Mouse (Mus musculus) cerebellum, adult (tissue): ENCODE data around the gene Phf21a.

ENCODE experiments used
- ATAC-seq: cut with Nextera tagmentation; 2 replicates; pipeline ENCODE4 v1.9.2; 2017; ENCODE audit warnings: mild to moderate bottlenecking, moderate library complexity, mixed read lengths; ENCODE audit not compliant: insufficient number of reproducible peaks, low FRiP score, low TSS enrichment

Phf21a gene

DNA sequence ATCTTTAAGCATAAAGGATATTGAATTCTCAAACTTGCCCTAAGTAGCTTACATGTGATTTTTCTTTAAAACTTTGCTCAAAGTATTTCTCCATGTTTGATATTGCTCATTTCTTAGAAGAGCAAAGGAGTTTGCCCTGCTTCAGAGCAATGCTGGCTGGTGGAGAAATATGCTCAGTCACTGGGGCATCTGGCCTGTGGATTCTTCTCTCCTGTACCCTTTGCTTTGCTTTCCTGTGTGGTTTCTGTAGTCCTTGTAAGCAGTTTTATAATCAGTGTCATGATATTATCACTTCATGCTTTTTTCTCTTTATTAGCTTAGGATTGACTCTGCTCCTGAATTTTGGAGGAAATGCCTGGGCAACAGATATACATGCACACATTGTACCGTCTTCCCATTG is 117.5 kb downstream of the Phf21a start:
- no peak for ATAC-seq

DNA sequence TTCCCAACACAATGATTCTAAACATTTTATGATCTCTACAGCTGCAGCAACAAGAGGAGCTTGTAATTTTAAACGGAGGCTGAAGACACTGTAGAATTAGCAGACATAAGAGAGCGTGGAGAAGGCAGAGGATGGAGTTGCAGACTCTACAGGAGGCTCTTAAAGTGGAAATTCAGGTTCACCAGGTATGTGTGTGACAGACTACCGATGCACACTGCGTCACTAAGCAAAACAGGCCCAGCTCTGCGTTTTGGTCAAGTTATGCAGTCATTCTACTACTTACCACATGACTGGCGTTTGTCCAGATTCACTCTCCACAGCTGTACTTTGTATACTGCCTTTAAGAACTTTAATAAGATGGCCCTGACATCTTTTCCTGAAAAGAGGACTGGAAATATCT is 128.5 kb downstream of the Phf21a start:
- no peak for ATAC-seq

DNA sequence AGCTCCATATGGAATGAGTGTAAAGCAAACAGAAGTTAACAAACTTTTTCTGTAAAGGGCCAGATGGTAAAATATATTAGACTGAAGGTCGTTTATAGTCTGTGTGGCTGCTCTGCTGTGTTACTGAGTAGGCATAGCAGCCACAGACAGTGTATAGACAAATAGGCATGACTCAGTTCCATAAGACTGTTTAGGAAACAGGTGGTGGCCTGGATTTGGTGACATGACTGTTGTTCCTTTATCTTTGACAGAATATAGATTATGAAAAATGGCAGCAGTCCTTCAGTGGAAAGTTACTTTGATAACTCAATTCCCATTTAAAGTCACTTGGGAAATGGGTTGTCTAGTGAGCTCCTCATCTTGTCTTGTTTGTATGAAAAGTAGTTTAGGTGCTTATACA is 132.7 kb downstream of the Phf21a start:
- no peak for ATAC-seq

DNA sequence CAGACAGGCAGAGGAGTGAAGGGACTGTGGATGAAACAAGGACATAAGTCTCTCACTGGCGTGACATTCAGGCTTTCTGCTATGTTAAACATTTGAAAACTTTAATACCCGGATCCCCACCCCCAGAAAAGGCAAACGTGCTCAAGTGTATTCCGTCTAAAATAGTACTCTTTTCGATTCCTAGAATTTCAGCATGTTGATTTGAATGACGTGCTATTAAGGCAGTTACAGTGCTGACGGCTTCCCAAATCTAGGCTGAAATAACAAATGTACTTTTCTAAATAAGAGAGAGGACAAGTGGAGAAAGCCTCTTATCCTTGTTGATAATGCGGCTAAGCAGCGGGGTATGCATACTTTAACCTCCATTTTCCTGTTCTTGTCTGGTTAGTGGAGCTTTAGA is 137.1 kb downstream of the Phf21a start:
- ATAC-seq = no peak

DNA sequence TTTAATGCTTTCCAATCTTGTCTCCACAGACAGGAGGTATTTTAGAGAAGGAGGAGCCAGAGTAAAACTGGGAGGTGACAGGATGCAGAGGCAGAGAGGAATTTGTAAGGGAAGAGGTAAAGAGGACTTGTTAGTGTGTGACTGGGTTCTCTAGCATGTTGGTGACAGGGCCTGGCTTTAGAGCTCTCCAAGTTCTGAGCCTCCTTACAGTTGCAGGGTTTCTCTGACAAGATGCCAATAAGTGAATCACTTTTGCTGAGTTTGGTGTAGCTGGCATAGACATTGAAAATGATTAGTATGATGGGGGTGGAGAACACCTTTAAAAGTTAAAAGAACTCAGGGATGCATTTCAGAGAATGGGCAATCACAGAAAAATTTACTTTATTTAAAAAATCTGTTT is 138.8 kb downstream of the Phf21a start:
- no peak for ATAC-seq

DNA sequence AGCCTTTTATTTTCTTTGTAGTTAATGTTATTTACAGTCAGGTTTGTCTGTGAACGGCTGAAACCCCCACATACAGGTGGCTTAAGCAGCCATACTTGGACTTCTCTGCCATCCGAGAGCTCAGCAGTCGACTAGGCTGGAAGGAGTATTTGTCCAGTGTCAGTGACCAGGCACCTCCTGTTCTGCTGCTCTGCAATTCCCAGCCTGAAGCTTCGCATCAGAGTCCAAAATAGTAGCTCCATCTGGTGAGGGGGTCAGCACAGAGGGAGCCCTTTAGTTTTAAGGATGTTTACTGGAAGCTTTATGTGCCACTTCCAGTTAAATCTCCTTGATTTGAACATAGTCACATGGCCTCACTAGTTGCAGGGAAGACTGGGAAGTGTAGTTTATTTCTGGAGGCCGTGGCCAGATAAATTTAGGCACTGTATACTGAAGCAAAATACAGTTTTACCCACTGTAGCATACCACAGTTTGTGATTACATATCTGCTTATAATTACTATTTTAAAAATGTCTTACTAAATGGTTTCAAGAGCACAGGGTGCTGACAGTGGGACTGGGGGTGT is 141.9 kb downstream of the Phf21a start:
- ATAC-seq = peak; percentile 78; the same call in 1 of the 2 replicates

DNA sequence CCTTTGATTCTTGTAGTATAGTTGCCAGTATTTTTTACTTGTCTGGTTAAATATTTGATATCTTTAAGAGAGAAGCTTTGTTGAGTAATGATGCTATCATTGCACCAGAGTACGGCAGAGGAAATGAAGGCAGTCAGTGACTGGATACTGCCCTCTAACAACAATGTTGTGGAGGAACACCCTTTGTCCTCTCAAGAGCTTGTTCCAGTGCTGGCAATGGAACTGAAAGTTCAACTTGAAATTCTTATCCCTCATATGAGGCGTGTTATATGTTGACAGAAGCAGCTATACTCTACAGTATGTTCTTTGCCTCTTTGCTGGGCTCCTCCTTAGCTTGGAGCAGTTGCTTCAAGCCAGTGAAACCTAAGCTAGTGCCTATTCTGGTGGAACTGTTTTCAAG is 147.4 kb downstream of the Phf21a start:
- ATAC-seq = no peak

DNA sequence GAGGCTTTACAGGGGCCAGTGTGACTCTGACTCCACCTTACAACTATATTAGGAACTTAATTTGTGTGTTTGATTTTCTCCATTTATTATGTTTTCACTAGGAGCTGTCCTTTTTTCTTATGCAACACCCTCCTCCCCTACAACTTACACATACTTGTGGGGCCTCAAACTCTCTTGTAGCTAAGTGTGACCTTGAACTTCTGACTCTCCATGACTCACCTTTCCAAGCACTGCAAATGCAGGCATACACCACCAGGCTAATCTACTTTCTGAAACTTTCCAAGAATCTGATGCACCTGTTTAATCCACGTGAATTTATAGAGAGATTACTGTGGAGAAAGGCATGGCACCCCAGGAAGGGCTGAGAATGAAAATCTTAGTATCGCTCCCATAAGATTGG is 147.9 kb downstream of the Phf21a start:
- ATAC-seq = no peak

DNA sequence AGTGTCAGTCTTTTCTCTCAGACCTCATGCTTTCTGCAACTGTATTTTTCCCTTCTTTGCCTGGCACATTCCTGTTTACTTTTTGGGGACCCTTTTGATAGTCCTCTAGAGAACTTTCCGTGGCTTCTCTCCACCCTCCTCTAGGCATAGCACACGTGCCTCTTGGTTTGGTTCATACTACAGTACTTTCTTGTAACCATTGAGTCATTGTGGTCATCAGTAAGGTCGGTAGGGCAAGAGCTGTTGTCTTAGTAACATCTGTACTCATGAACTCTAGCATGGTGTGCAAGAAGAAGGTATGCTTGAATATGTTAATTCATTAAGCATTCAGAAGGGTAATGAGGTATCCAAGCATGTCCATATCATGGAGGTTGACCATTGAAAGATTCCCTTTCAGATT is 148.4 kb downstream of the Phf21a start:
- no peak for ATAC-seq

DNA sequence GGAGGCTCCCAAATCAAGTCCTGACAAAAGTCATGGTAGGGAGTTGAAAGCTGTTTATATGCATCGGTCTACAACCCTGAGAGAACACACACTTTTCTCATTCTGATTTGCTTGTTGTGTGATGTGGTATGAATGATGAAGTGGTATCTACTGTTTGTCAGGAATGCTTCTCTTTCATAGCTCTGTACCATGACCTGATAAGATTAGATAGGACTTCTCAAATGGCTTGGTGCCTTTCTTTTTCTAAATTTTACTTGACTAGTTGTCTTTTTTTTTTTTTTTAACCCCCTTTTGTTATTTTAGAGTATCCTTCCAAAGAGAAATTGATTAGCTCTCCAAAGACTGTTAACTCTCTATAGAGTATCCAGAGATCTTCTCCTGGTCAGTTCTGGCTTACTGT is 153.2 kb downstream of the Phf21a start:
- no peak for ATAC-seq

DNA sequence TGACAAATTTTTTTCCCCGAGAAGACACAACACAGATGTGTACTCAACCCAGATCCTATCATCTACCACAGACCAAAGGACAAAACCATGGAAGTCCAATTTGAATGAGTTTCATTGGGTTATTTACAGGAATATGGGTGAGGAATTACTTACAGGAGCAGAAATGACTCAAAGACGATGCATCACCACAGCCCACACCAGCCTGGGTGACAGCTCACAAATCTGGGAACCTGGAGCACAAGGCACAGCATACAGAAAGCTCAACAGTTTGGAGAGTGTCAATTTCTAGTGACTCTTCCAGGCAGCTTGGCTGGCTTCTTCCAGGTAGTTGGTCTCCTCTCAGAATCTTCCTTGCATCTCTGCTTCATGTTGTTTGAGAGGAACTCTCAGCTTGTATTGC is 154.8 kb downstream of the Phf21a start:
- no peak for ATAC-seq

DNA sequence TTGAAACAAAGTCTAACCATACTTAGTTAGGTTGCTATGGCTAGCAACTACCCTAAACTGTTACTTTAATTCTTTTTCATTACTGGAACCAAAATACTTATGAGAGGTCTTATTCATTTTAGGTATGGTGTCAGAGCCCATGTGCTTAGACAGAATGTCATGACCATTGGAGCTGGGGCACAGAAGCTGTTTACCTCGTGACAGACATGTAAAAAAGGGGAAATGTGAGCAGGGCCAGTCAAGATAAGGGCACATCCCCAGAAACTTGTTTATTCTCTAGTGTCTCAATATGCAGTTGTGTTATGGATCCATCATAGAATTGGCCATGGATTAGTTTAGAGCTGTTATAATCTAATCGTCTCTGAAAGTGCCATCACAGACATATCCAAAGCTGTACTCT is 157.6 kb downstream of the Phf21a start:
- no peak for ATAC-seq

DNA sequence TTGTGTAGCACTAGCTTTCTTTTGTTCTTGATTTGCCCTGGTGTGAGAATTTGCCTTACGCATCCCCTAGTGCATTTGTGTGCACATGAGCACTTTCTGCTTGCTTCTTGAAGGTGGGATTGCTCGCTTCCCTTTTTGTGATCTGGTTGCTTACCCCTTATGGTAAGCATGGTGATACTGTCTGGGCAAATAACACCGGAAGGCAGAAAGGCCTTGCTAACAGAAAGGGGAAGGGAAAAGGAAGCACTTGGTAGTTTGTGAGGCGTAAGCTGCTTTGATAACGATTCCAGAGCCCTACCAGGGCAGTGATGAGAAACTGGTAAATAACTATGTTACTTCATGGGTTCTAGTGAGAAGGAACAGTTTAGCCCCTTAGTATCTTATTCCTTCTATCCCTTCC is 160.9 kb downstream of the Phf21a start:
- no peak for ATAC-seq

DNA sequence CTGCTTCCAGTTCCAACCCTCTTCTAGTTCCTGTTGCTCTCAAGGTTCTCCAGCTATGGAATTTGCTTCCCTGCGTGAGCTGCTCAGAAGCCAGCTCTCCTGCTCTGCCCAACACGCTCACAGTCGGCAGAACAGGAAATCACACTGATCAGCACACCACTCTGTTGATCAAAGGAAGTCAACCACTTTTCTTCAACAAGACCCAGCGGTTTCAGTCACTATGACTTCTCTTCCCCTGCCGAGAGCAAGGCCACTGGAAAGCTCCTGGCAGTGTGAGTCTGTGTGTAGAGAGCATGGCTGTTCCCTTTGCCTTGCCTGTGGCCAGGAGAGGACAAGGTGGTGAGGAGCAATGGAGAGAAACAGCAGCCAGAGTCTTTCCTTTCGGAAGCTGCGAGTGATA is 163.2 kb downstream of the Phf21a start:
- ATAC-seq = no peak

DNA sequence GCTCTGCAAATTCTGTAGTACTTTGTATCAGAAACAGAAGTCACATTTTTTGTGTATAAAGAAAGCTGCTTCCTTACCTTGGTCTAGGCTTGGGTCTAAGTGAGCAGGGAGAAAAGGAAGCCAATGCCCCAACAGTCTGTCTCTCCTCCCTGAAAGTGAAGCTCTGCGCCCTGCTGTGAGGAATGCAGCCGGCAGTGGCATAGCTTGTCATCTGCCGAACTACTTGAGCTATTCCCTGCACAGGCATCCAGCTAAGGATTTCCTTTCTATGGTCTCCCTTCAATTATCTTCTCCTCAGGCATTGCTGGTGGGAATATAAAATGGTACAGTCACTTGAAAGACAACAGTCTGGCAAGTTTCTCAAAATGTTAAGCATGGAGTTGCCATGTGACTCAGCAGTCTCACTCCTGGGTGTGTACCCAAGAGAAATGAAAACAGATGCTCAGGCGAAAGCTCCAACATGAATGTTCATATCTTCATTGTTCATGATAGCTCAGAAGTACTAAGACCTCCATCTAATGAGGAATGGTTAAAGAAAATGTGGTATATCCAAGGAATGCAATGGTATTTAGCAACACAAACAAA is 164.5 kb downstream of the Phf21a start:
- ATAC-seq = no peak; the same call in 1 of the 2 replicates

DNA sequence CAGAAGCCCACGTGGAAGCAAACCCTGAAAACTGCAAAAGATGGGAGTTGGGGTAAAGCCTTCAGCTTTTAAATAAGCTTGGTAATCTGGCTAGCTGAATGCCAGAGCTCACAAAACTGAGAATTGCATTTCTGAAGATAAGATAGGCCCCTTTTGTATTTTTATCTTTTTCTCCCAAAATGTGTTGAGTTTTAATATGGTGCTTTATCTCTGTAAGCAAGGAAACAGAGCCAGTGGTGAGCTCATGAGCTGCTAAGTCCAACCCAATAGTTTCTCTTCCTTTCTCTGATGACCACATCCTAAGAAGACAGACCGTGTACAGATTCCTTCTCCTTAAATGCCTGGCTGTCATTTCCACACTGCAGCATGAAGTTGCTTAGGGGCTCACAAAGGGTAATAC is 167.0 kb downstream of the Phf21a start:
- no peak for ATAC-seq

DNA sequence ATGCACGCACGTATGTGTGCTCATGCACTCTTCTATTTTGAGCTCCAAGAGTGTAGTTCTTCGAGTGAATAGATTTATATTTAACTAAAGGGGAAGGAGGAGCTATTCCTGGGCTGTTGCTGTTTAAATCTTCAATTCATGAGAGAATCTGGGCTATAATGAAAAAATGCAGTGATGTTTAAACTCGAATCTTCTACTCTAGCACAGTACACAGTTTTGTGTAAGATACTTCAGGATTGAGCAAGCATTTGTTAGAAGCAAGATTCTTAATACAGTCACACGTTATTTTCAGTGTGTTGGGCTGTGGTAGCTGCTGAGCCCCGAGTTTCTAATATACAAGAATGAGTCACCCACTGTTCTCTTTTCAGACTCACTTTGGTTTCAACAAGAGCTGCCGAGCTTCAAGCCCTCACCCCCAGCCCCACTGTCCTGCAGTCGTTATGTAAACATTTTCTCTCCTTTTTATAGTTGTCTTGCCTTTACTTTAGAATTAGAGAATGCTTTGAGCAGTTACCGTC is 173.2 kb downstream of the Phf21a start:
- no peak for ATAC-seq

DNA sequence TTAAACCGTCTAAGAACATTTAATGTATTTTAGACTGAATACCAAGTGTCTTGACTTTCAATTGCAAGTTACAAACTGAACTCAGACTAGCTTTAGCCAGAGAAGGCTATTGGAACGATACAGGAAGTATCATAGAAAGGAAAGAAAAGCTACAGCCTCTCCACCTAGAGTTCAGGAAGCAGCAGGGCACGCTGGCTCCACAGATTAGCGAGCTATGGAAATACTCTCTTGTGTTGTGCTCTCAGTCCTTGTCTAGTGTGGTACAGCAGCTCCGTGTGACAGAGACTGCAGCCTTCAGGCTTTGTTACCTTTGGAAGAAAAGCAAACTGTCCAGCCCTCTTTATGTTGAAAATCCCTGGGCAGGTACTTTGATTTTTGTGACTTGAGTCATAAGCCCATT is 176.3 kb downstream of the Phf21a start:
- no peak for ATAC-seq

DNA sequence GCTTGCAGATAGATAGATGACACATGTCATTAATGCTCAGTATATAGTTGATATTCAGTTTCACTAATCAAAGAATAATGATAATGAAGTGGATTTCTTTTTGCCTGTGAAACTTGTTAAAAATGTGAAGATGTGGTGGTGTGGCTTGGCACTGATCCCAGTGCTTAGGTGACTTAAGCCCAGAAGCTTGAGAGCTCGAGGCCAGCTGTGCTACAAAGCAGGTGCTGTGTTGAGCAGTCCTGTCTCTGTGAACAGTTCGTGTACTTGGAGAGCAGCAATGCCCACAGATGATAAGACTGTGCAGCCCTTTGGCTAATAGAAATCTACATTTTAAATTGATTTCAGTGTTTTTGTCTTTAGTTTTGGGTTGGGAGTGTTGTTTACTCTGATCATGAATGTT is 179.6 kb downstream of the Phf21a start:
- ATAC-seq = no peak

DNA sequence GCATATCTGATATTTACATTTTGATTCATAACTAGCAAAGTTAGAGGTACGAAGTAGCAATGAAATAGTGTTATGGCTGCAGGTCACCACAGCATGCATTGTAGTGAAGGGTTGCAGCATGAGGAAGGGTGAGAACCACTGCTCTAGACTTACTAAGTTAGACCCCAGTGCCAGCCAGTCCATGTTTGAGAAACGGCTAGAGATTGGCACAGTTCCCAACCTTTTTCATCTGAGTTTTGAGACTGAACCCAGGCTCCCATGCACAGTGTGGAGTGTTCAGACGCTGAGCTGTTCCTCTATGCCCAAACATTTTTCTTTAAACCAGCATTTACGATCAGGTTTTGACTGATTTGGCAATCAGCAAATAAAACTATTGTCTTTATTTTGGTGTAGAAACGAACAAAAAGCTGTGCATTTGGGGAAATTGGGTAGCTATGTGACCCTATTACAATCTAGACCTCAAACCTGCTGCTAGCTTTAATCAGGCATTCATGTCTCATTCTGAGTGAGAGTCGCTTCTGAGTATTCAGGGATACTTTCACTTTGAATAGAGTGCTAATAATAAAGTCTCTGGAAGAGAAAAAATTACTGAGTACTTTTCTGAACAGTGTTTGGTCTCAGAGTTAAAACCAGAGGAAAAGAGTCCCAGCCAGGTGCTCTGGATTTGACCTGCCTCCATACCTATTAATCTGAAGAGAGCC is 180.3 kb downstream of the Phf21a start:
- no peak for ATAC-seq

DNA sequence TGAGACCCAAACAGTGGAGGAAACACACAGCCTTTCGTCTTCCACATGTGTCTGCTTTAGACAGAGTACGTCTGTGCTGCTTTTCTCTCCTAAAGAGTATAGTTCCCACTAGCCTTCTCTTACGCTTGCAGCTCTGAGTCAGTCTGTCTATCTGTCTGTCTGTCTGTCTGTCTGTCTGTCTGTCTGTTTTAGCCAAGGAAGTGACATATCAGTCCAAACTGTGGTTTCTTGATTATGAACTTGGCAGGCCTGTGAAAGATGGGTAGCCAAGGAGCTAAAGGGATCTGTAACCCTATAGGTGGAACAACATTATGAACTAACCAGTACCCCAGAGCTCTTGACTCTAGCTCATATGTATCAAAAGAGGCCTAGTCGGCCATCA is 180.9 kb downstream of the Phf21a start:
- ATAC-seq = no peak

DNA sequence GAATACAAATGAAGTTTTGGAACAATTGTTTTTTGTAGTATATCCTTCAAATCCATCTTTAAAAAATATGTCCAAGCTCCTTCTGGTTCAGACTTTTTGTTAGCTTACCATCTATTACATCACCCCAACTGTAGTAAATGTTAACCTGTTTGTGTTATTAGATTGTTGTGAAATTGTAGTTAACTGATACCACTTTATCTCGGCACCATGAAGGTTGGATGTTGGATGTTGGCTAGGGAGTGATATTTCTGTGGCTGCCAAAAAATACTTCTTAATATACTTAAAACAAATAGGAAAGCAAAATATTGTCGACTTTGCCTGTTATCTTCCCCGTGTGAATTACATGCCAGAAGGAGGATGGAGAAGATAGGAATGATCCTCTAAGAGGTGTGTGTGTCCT is 184.9 kb downstream of the Phf21a start:
- ATAC-seq = no peak
